Mouse (Mus musculus) MEL (cell line): ENCODE results near the gene Exoc6b.
A peak's percentile ranks its signal among the peaks of the same experiment; 100 is the strongest.

Source experiments
- BHLHE40 ChIP-seq: IDR thresholded peaks from 2 replicates; pipeline ENCODE4 v1.6.1; 2012; ENCODE audit warnings: low read depth, mild to moderate bottlenecking, inconsistent platforms, low read length, improper control_type of control experiment, borderline replicate concordance
- CTCF ChIP-seq, 3 experiments: IDR thresholded peaks in 2 of 3; conservative IDR thresholded peaks in 1 of 3; 2 replicates each; pipeline ENCODE4 v1.5.1; 2011 to 2012; ENCODE audit warnings: low read length in 3 of 3, low read depth in 2 of 3, mild to moderate bottlenecking in 2 of 3, improper control_type of control experiment in 1 of 3, inconsistent platforms in 1 of 3, mixed read lengths in 1 of 3, moderate library complexity in 1 of 3; ENCODE audit not compliant: control insufficient read depth in 1 of 3, insufficient read depth in 1 of 3, poor library complexity in 1 of 3, severe bottlenecking in 1 of 3
- GATA1 ChIP-seq: IDR thresholded peaks from 2 replicates; pipeline ENCODE4 v1.6.1; 2011; ENCODE audit warnings: low read depth, low read length, improper control_type of control experiment
- KAT2A ChIP-seq: conservative IDR thresholded peaks from 2 replicates; pipeline ENCODE4 v1.6.1; 2012; ENCODE audit warnings: low read depth, low read length, improper control_type of control experiment, inconsistent platforms
- NRF1 ChIP-seq: IDR thresholded peaks from 2 replicates; pipeline ENCODE4 v1.6.1; 2014; ENCODE audit warnings: low read depth, mild to moderate bottlenecking, inconsistent platforms, low read length, improper control_type of control experiment, moderate library complexity; ENCODE audit not compliant: poor library complexity, insufficient read depth, severe bottlenecking
- POLR2A ChIP-seq, 2 experiments: IDR thresholded peaks; 2 replicates each; pipeline ENCODE4 v1.6.1; 2011 to 2012; ENCODE audit warnings: low read length in 2 of 2, mild to moderate bottlenecking in 2 of 2, control low read depth in 1 of 2, improper control_type of control experiment in 1 of 2, low read depth in 1 of 2, moderate library complexity in 1 of 2; ENCODE audit not compliant: control insufficient read depth in 1 of 2, insufficient read depth in 1 of 2, poor library complexity in 1 of 2
- USF1 ChIP-seq: IDR thresholded peaks from 2 replicates; pipeline ENCODE4 v1.6.1; 2014; ENCODE audit warnings: low read depth, mild to moderate bottlenecking, inconsistent platforms, low read length, improper control_type of control experiment, moderate library complexity
- ZC3H11A ChIP-seq: IDR thresholded peaks from 2 replicates; pipeline ENCODE4 v1.6.1; 2012; ENCODE audit warnings: low read depth, mild to moderate bottlenecking, inconsistent platforms, low read length, improper control_type of control experiment
- ZNF384 ChIP-seq: IDR thresholded peaks from 2 replicates; pipeline ENCODE4 v1.6.1; 2012; ENCODE audit warnings: low read depth, mild to moderate bottlenecking, inconsistent platforms, low read length, improper control_type of control experiment

- TF ChIP-seq POLR2A (IDR thresholded peaks at IDR 0.05; ENCODE audit: control insufficient read depth in 1 of 2, insufficient read depth in 1 of 2, low read depth in 1 of 2, low read length in 2 of 2, poor library complexity in 1 of 2), result no peak
- peak; percentile 65 for TF ChIP-seq ZC3H11A
- no peak for TF ChIP-seq BHLHE40
- no peak for TF ChIP-seq GATA1
- TF ChIP-seq USF1, result no peak
- TF ChIP-seq ZNF384, result no peak
- peak; percentile 14 to 84 (median 64); a peak in 4 of 6 replicates for TF ChIP-seq CTCF (IDR thresholded peaks at IDR 0.05 in 2 of 3, conservative IDR thresholded peaks at IDR 0.05 in 1 of 3; ENCODE audit: control insufficient read depth in 1 of 3, insufficient read depth in 1 of 3, low read depth in 2 of 3, low read length in 3 of 3, poor library complexity in 1 of 3, severe bottlenecking in 1 of 3)
- TF ChIP-seq KAT2A, result no peak
- TF ChIP-seq NRF1, result no peak
Observed at GRCm38 (mm10) chr6:84926066-84926465, 143.2 kb downstream of the Exoc6b start.
